Mouse (Mus musculus) mouse trophoblast stem cell (cell line): Measurements from ENCODE around the gene Dkk3.
"Not testable (repeated sequence)": the region's sequence is repeated elsewhere in the genome, so short reads cannot be mapped to it uniquely, and the experiment has no call there.

Experiments
- in situ Hi-C, 2 experiments: fragments of 300-500 bp; cut with MseI, MboI; formaldehyde crosslinking; loops; 2 replicates in 1 of 2; 3 replicates in 1 of 2; pipeline ENCODE4 v1.15.1; 2025

Gene Dkk3

GRCm38 (mm10) chr7:112130660-112131059, 28.2 kb downstream of the Dkk3 start:
- in situ Hi-C loops = no loop called here

- in situ Hi-C loops = no loop called here
Observed at GRCm38 (mm10) chr7:112129851-112130250, 29.0 kb downstream of the Dkk3 start.

- in situ Hi-C loops = no loop called here
Observed at GRCm38 (mm10) chr7:112128810-112129209, 30.0 kb downstream of the Dkk3 start.

- in situ Hi-C loops = no loop called here
Observed at GRCm38 (mm10) chr7:112127954-112128353, 30.9 kb downstream of the Dkk3 start.

GRCm38 (mm10) chr7:112127085-112127637, 31.7 kb downstream of the Dkk3 start:
- in situ Hi-C loops = no loop called here

- in situ Hi-C loops = no loop called here
Observed at GRCm38 (mm10) chr7:112125625-112126260, 33.1 kb downstream of the Dkk3 start.

- in situ Hi-C loops = no loop called here
Observed at GRCm38 (mm10) chr7:112123612-112124011, 35.2 kb downstream of the Dkk3 start.

GRCm38 (mm10) chr7:112121866-112122500, 36.9 kb downstream of the Dkk3 start:
- in situ Hi-C loops = no loop called here

GRCm38 (mm10) chr7:112120861-112121810, 37.7 kb downstream of the Dkk3 start:
- in situ Hi-C loops = no loop called here

GRCm38 (mm10) chr7:112119248-112119647, 39.6 kb downstream of the Dkk3 start:
- in situ Hi-C loops = no loop called here

GRCm38 (mm10) chr7:112118086-112118485, 40.8 kb downstream of the Dkk3 start:
- in situ Hi-C loops = no loop called here

GRCm38 (mm10) chr7:112117501-112117900, 41.4 kb downstream of the Dkk3 start:
- in situ Hi-C loops = no loop called here

GRCm38 (mm10) chr7:112110638-112111372, 48.1 kb downstream of the Dkk3 start:
- in situ Hi-C loops = no loop called here

- in situ Hi-C loops = no loop called here
Observed at GRCm38 (mm10) chr7:112108757-112109156, 50.1 kb downstream of the Dkk3 start.

GRCm38 (mm10) chr7:112103816-112104215, 55.0 kb downstream of the Dkk3 start:
- in situ Hi-C loops = no loop called here

- in situ Hi-C loops = no loop called here
Observed at GRCm38 (mm10) chr7:112102933-112103332, 55.9 kb downstream of the Dkk3 start.

GRCm38 (mm10) chr7:112100887-112101286, 58.0 kb downstream of the Dkk3 start:
- in situ Hi-C loops = no loop called here

- in situ Hi-C loops = not testable (repeated sequence)
Observed at GRCm38 (mm10) chr7:112094923-112095322, 63.9 kb downstream of the Dkk3 start.

- in situ Hi-C loops = loop anchor here in 1 of 2 experiments (5.0 kb wide), 1 partner anchor 96 kb away; no protein-coding TSS in a partner anchor
Observed at GRCm38 (mm10) chr7:112086186-112086585, 72.7 kb downstream of the Dkk3 start.

- in situ Hi-C loops = loop anchor here in 1 of 2 experiments (5.0 kb wide), 1 partner anchor 97 kb away; no protein-coding TSS in a partner anchor
Observed at GRCm38 (mm10) chr7:112085062-112085461, 73.8 kb downstream of the Dkk3 start.

- in situ Hi-C loops = no loop called here
Observed at GRCm38 (mm10) chr7:112084222-112084621, 74.6 kb downstream of the Dkk3 start.
